Mouse (Mus musculus) skeletal muscle tissue, adult 2 months (tissue): Measurements from ENCODE around the gene Pxmp4.

Experiments used
- DNase-seq: peaks from one replicate; pipeline ENCODE4 v3.0.0-alpha.2; 2012; ENCODE audit warnings: low read depth, low spot score

Gene Pxmp4

GRCm38 (mm10) chr2:154603638-154604153 lies at the start of gene Pxmp4:
Gene Pxmp4, minus strand, starts transcription at chr2:154603708.
- peak; percentile 99 for DNase-seq

- no peak for DNase-seq
Measured at GRCm38 (mm10) chr2:154651363-154651762, 47.9 kb upstream of the Pxmp4 start, which contains the start of gene Chmp4b. Gene Chmp4b, plus strand, starts transcription at chr2:154651705.

GRCm38 (mm10) chr2:154650404-154650803 lies 46.9 kb upstream of the Pxmp4 start:
- DNase-seq: no peak

DNA sequence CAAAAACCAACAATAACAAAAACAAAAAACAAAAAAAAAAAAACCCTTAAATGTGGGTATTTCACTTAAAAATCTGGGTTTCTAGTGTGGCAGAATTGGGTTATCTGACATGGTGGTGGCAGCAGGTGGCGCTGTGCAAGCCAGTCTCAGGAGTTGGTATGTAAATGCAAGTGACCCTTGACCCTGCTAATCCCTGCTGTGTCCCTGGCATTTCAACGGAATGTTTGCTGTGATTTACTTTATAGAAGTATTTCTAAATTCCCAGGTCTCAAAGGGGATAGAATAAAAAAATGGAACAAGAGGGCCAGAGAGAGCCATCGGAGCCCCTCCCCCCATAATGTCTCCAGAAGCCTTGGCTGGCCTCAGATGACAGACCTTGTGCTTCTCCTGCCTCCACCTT lies 44.6 kb upstream of the Pxmp4 start:
- no peak for DNase-seq

- no peak for DNase-seq
Measured at GRCm38 (mm10) chr2:154646634-154647033, 43.1 kb upstream of the Pxmp4 start.

DNA sequence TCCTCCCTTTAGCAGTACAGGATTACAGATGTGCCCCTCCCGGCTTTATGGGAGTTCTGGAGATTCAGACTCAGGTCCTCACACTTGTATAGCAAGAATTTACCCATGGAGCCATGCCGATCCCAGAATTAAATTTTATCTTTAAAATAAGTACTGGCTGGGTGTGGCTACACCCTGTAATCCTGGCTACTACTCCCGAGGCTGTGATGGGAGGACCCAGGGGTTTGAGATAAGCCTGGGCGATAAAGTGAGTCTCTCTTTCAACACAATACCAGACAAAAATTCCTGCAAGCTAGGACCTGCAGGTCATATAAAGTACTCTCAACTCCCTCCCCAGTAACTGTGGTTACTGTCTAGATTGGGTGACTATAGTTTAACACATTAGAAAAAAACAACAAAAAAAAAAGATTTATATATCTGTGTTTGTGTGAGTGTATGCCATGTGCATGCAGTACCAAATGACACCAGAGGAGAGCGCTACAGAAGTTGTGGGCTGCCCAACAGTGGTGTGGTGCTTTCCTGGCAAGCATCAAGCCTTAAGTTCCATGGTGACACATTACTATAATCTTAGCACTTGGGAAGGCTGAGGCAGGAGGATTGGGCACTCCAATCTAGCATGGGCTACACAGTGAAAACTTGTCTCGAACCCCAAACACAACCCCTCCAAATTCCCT lies 39.3 kb upstream of the Pxmp4 start:
- no peak for DNase-seq

DNA sequence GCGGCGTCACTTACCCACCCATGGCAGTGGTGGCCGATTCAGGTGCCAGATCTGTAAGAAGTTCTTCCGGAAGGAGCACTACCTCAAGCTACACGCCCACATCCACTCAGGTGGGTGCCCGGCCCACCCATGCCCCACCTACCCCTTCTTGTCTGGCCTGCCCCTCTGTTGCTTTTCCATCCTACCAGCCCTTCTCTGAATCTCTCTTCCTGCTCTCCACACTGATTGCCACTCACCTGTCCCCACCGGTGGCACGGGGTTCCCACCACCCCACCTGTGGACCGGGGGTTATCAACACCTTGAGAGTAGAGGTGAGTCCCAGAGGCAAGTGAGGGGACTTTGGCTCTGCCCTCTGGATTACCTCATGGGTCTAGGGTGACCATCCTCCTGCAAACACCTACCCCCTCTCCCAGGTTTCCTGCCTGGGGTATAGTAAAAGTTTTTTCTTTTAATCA lies 38.5 kb upstream of the Pxmp4 start:
- no peak for DNase-seq

- DNase-seq: no peak
Measured at GRCm38 (mm10) chr2:154641176-154641575, 37.7 kb upstream of the Pxmp4 start.

GRCm38 (mm10) chr2:154639115-154639514 lies 35.6 kb upstream of the Pxmp4 start:
- no peak for DNase-seq

- DNase-seq: no peak
Measured at GRCm38 (mm10) chr2:154638521-154638920, 35.0 kb upstream of the Pxmp4 start.

- DNase-seq: no peak
Measured at GRCm38 (mm10) chr2:154635826-154636225, 32.3 kb upstream of the Pxmp4 start.

DNA sequence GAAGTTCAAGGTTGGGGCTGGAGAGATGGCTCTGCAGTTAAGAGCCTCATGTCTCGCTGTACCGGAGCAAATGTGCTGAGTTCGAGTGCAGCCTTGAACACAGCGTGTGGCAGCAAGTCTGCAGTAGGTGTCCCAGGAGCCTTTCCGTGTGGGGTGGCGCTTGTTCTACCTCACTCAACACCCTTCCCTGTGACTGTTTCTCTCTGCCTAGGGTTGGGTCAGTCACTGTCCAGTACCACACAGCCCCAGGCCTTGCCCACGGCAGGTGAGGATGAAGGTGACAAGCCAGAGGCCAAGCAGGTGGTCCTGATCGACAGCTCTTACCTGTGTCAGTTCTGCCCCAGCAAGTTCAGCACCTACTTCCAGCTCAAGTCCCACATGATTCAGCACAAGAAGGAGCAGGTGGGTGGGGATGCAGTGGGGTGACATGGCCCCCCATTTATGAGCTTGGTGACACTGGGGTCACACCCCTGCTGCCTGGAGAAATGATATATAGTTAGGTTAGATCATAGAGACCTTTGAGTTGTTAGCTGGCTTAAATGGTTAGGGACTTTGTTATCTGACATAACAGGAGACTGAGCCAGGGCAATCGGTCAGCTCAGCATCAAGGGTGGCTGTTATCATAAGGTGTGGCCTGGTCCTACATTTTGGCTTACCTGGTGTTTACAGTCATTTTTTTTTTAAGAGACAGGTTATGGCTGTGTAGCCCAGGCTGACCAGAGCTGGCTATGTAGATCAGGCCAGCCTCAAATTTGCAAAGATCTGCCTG lies 30.6 kb upstream of the Pxmp4 start:
- DNase-seq: no peak

GRCm38 (mm10) chr2:154633039-154633742 lies 29.7 kb upstream of the Pxmp4 start:
- DNase-seq: no peak

GRCm38 (mm10) chr2:154632203-154632780 lies 28.8 kb upstream of the Pxmp4 start:
- no peak for DNase-seq

DNA sequence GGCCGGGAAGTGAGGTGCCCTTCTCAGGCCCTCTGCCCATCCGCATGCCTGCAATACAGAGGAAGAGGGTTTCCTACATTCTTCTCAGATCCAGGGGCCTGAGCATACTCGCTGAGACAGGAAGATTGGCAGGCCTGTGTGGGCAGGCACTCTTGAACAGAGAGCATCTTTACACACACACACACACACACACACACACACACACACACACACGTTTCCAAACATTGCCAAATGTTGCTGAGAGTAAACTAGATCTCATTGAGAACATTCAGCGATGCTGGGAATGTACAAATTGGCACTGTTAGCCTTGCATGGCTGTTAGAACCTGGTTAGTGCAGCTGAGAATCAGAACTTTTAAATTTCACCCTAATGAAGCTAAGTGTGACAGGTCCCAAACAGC lies 27.0 kb upstream of the Pxmp4 start:
- DNase-seq: no peak

- DNase-seq: no peak
Measured at GRCm38 (mm10) chr2:154624137-154624536, 20.6 kb upstream of the Pxmp4 start.

- DNase-seq: no peak
Measured at GRCm38 (mm10) chr2:154621684-154622083, 18.2 kb upstream of the Pxmp4 start.

GRCm38 (mm10) chr2:154617061-154617460 lies 13.6 kb upstream of the Pxmp4 start:
- DNase-seq: no peak

GRCm38 (mm10) chr2:154615674-154616073 lies 12.2 kb upstream of the Pxmp4 start:
- DNase-seq: no peak

GRCm38 (mm10) chr2:154614841-154615576 lies 11.5 kb upstream of the Pxmp4 start:
- peak; percentile 15 for DNase-seq
